Mouse (Mus musculus): ENCODE data around the gene Dop1a. TPM values are rescaled to one million over a fixed set of nuclear protein-coding genes. Genes with fewer than 3 reads are reported as not detected.

Gene Dop1a
- total and polyA plus RNA-seq, 3 experiments: 9.1 to 17.9 (median 16.2) TPM

DNA sequence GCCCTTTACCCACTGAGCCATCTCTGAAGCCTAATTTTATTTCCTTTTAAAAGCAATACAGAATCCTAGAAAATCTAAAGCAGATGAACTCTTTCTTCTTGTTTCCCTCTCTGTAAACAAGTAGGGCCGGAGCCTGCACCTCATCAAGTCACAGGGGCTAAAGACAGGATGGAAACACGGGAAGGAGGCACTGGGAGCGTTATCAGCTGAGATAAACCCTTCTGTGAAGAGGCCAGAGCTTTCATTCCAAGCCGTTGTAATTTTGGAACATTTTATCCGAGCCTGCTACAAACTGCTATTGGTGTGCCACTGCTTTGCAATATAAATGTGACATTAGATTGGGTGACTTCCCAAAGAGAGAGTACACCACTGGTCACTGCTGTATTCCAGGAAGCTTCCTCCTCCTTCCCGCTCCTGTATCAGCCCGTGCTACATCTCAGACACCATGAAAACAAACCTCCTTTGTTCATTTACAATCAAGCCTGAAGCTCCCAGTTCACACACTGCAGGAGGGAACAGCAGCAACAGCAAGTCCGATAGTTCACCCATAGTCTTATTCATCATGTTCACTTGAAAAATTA is 132.9 kb downstream of the Dop1a start:
- TF ChIP-seq EP300 (IDR thresholded peaks at IDR 0.05; ENCODE audit: insufficient read depth, low read depth, low read length): no peak
- TF ChIP-seq CTCF (IDR thresholded peaks at IDR 0.05): no peak
- no peak for TF ChIP-seq POLR2A (IDR thresholded peaks at IDR 0.05; ENCODE audit: insufficient read depth, low read depth, low read length)
- Histone ChIP-seq H3K4me1 (ENCODE audit: control insufficient read depth, insufficient read depth, low read length) (peaks cover 3% of the 10 kb centered on the region; the same call in 1 of the 2 replicates), H3K27me3 (ENCODE audit: control insufficient read depth, insufficient read depth, low read length) (no peaks in the 10 kb centered on the region), H3K79me2 (replicated peaks; ENCODE audit: control insufficient read depth, insufficient read depth, low read length) (no peaks in the 10 kb centered on the region), H3K9ac (ENCODE audit: low read depth, low read length) (no peak overlapping the region), H3K36me3 (ENCODE audit: control insufficient read depth, insufficient read depth, low read length) (no peaks in the 10 kb centered on the region), H3K4me3 (no peak overlapping the region), H3K27ac (no peak overlapping the region)
- DNase-seq: no peak
- 15% methylated on average over 8 of the region's 8 CpGs for WGBS
- intact Hi-C loops (cut with DNase I): loop anchor here (10.0 kb wide), 2 partner anchors 95 to 645 kb away; partner anchors contain the start of gene Me1

Other genes with a start within 250 kb of the Dop1a start
- 1 to 10 TPM in 1 of 2 experiments, under 1 TPM in 1; 0.84 to 1.5 TPM for gene Ube2cbp, start 2.2 kb upstream of the Dop1a start, total RNA-seq (2021)
- 0.64 and 1.1 TPM in 2 replicates for gene Ube2cbp, start 2.2 kb upstream of the Dop1a start, polyA plus RNA-seq (2012; rRNA removed)
- gene Pgm3, start 104.7 kb downstream of the Dop1a start, total RNA-seq (2021): 1 to 10 TPM; 6.2 to 6.5 TPM
- gene Pgm3, start 104.7 kb downstream of the Dop1a start, polyA plus RNA-seq (2012; rRNA removed): 3.2 and 5.0 TPM in 2 replicates
- under 1 TPM; 0.27 to 0.47 TPM for gene Rwdd2a, start 104.8 kb downstream of the Dop1a start, total RNA-seq (2021)
- 0.64 and 0.86 TPM in 2 replicates for gene Rwdd2a, start 104.8 kb downstream of the Dop1a start, polyA plus RNA-seq (2012; rRNA removed)
- gene Me1, start 228.8 kb downstream of the Dop1a start, total RNA-seq (2021): 100 to 1,000 TPM in 1 of 2 experiments, 10 to 100 TPM in 1; 100.0 to 110 TPM
- 67.1 and 101 TPM in 2 replicates for gene Me1, start 228.8 kb downstream of the Dop1a start, polyA plus RNA-seq (2012; rRNA removed)

Data from heart, adult 2 months (tissue).